Mouse (Mus musculus): ENCODE measurements around the gene 4930432M17Rik. TPM values are rescaled to one million over a fixed set of nuclear protein-coding genes. Genes with fewer than 3 reads are reported as not detected.

The 4930432M17Rik gene
- polyA plus RNA-seq, 1 experiment = not detected

DNA sequence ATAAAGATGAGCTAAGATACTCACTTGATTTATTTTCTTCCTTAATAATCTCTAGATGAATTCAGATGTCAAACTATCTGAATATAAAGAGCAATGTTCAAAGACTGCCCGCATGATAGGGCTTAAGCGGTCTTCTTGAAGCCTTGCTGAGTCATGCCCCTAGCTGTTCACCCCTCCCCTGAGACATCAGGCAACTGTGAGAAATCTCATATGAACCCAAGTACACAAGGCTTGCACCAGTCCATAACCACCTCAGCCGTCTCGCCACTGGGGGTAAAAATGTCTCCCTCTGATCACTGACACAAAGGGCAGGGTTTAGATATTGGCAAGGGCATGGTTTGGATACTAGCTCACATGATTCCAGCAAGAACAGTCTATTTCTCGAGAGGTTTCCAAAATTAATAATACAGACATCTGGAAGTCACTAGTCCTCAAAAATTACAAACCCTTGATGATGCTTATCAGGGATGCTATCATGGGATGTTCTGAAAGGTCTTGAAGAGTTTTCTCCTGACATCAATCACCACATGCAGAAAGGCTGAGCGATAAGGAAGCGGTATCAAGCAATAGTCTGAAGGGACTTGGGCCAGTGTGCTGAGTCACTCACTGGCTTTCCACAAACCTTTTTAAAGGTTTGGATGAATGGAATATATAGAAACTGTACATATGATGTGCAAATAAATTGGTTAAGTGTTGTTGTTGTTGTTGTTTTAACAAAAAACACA is 32.8 kb downstream of the 4930432M17Rik start:
- TF ChIP-seq CTCF (conservative IDR thresholded peaks at IDR 0.05; ENCODE audit: insufficient read depth, insufficient read length, low read depth, low read length) (no peak), POLR2A (IDR thresholded peaks at IDR 0.05; ENCODE audit: low read depth, low read length) (no peak)
- Histone ChIP-seq H3K27ac (ENCODE audit: insufficient read depth, low read depth, low read length) (no peak overlapping the region), H3K4me3 (ENCODE audit: insufficient read depth, low read depth, low read length) (no peak overlapping the region), H3K4me1 (ENCODE audit: control insufficient read depth, insufficient read depth, low read length) (no peaks in the 10 kb centered on the region), H3K27me3 (replicated peaks; ENCODE audit: control insufficient read depth, insufficient read depth, low read length) (no peaks in the 10 kb centered on the region), H3K36me3 (ENCODE audit: control insufficient read depth, insufficient read depth, low read length) (no peaks in the 10 kb centered on the region)
- no peak for DNase-seq
- WGBS = 82% methylated on average over 7 of the region's 7 CpGs

- Histone ChIP-seq H3K4me1 (ENCODE audit: control insufficient read depth, insufficient read depth, low read length) (no peaks in the 10 kb centered on the region), H3K36me3 (ENCODE audit: control insufficient read depth, insufficient read depth, low read length) (no peaks in the 10 kb centered on the region), H3K27me3 (replicated peaks; ENCODE audit: control insufficient read depth, insufficient read depth, low read length) (no peaks in the 10 kb centered on the region), H3K4me3 (ENCODE audit: insufficient read depth, low read depth, low read length) (no peak overlapping the region), H3K27ac (ENCODE audit: insufficient read depth, low read depth, low read length) (no peak overlapping the region)
- no peak for TF ChIP-seq POLR2A (IDR thresholded peaks at IDR 0.05; ENCODE audit: low read depth, low read length)
- no peak for TF ChIP-seq CTCF (conservative IDR thresholded peaks at IDR 0.05; ENCODE audit: insufficient read depth, insufficient read length, low read depth, low read length)
- WGBS = 96% methylated on average over 3 of the region's 3 CpGs
- no peak for DNase-seq
These were observed 33.3 kb downstream of the 4930432M17Rik start for GRCm38 (mm10) chr3:121703880-121704243.

- H3K27ac ChIP-seq (ENCODE audit: insufficient read depth, low read depth, low read length) = no peak overlapping the region
- no peak overlapping the region for H3K4me3 ChIP-seq (ENCODE audit: insufficient read depth, low read depth, low read length)
- DNase-seq = no peak
- no peaks in the 10 kb centered on the region for H3K36me3 ChIP-seq (ENCODE audit: control insufficient read depth, insufficient read depth, low read length)
- H3K27me3 ChIP-seq (replicated peaks; ENCODE audit: control insufficient read depth, insufficient read depth, low read length) = no peaks in the 10 kb centered on the region
- H3K4me1 ChIP-seq (ENCODE audit: control insufficient read depth, insufficient read depth, low read length) = no peaks in the 10 kb centered on the region
- 69% methylated on average over 5 of the region's 5 CpGs for WGBS
- TF ChIP-seq POLR2A (IDR thresholded peaks at IDR 0.05; ENCODE audit: low read depth, low read length) = no peak
- no peak for TF ChIP-seq CTCF (conservative IDR thresholded peaks at IDR 0.05; ENCODE audit: insufficient read depth, insufficient read length, low read depth, low read length)
These were observed 35.5 kb downstream of the 4930432M17Rik start for GRCm38 (mm10) chr3:121706087-121706486.

GRCm38 (mm10) chr3:121707106-121707505 is 36.5 kb downstream of the 4930432M17Rik start:
- Histone ChIP-seq H3K36me3 (ENCODE audit: control insufficient read depth, insufficient read depth, low read length) (no peaks in the 10 kb centered on the region), H3K27ac (ENCODE audit: insufficient read depth, low read depth, low read length) (no peak overlapping the region)
- no peak for DNase-seq

DNA sequence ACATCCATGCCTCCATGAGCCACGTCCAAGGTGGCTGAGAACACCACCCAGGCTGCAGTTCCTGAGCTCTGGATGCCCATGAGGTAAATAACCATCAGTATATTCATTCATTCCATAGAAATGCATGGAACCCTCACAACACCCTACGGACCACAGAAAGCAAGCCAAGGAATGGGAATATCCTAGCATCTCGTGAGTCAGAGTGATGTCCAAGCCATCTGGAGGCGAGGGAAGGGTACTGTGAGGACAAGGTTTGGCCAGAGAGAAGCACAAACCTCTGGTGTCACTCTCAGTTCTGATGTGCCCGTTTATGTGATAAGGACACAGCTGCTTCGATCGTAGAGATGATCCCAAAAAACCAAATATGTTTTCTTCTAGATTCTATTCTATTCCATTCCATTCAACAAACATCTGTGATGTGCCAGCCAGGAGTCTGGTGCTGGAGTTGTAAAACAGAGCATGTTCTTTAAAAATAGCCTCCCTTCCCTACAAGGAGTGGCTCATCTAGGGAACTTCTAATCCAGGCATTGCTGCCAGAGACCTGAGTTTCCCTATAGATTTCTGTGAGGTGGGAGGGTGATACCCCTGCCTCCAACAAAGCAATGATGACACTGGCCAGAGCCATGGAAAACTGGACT is 40.5 kb downstream of the 4930432M17Rik start:
- H3K4me1 ChIP-seq (ENCODE audit: control insufficient read depth, insufficient read depth, low read length) = peaks cover 16% of the 10 kb centered on the region
- H3K27me3 ChIP-seq (replicated peaks; ENCODE audit: control insufficient read depth, insufficient read depth, low read length) = no peaks in the 10 kb centered on the region
- no peak for DNase-seq
- no peaks in the 10 kb centered on the region for H3K36me3 ChIP-seq (ENCODE audit: control insufficient read depth, insufficient read depth, low read length)
- H3K4me3 ChIP-seq (ENCODE audit: insufficient read depth, low read depth, low read length) = no peak overlapping the region
- TF ChIP-seq CTCF (conservative IDR thresholded peaks at IDR 0.05; ENCODE audit: insufficient read depth, insufficient read length, low read depth, low read length) (no peak), POLR2A (IDR thresholded peaks at IDR 0.05; ENCODE audit: low read depth, low read length) (no peak)
- no peak overlapping the region for H3K27ac ChIP-seq (ENCODE audit: insufficient read depth, low read depth, low read length)
- WGBS = 96% methylated on average over 7 of the region's 7 CpGs

More at GRCm38 (mm10) chr3:121707106-121707505, 36.5 kb downstream of the 4930432M17Rik start:
- TF ChIP-seq POLR2A (IDR thresholded peaks at IDR 0.05; ENCODE audit: low read depth, low read length) (no peak), CTCF (conservative IDR thresholded peaks at IDR 0.05; ENCODE audit: insufficient read depth, insufficient read length, low read depth, low read length) (no peak)
- Histone ChIP-seq H3K4me1 (ENCODE audit: control insufficient read depth, insufficient read depth, low read length) (no peaks in the 10 kb centered on the region), H3K4me3 (ENCODE audit: insufficient read depth, low read depth, low read length) (no peak overlapping the region), H3K27me3 (replicated peaks; ENCODE audit: control insufficient read depth, insufficient read depth, low read length) (no peaks in the 10 kb centered on the region)
- 84% methylated on average over 4 of the region's 4 CpGs for WGBS

DNA sequence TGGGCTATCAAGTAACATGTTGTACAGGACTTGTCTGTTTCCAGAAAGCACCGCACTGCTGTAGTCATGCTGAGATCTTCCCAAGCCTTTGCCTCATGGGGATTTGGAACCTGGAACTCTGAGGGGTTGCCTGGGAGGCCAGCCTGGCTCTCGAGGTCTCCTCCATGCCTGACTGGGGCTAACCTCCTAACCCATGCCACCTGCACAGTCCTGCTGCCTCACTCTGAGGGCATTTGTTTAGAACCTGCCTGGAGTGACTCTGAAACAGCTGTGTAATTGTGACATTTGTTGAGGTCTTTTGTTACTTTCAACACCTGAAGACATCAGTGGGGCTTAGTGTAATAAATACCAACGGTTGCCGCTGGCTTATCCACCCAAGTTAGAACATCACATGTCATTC is 41.7 kb downstream of the 4930432M17Rik start:
- Histone ChIP-seq H3K4me1 (ENCODE audit: control insufficient read depth, insufficient read depth, low read length) (peaks cover 16% of the 10 kb centered on the region), H3K4me3 (ENCODE audit: insufficient read depth, low read depth, low read length) (no peak overlapping the region), H3K36me3 (ENCODE audit: control insufficient read depth, insufficient read depth, low read length) (no peaks in the 10 kb centered on the region), H3K27ac (ENCODE audit: insufficient read depth, low read depth, low read length) (no peak overlapping the region), H3K27me3 (replicated peaks; ENCODE audit: control insufficient read depth, insufficient read depth, low read length) (no peaks in the 10 kb centered on the region)
- WGBS = 81% methylated on average over 4 of the region's 4 CpGs
- no peak for TF ChIP-seq POLR2A (IDR thresholded peaks at IDR 0.05; ENCODE audit: low read depth, low read length)
- no peak for TF ChIP-seq CTCF (conservative IDR thresholded peaks at IDR 0.05; ENCODE audit: insufficient read depth, insufficient read length, low read depth, low read length)
- DNase-seq = no peak

DNA sequence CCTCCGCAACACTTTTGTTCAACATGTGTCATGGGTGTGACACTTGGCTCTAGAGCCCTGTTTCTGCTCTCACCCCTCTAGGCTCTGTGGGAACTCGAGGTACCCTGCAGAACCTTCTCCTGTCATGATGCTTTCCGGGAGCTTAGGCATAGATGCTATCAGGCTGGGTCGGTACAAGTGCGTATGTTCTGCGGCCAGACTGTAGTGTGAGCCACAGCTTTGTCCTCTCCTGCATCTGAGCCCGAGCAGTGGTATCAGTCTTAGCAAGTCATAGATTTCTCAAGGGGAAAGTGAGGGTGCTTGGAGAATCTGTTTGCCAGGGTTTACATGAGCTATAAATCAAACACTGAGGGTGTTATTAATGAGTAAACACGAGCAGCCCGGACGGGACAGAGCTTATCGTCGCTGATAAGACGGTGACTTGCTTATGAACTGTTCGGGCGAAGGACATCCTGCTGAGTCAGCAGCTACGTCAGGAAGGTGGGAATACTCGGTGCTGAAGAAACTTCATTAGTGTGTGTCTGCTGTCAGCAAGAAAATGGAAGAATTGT is 42.7 kb downstream of the 4930432M17Rik start:
- no peak overlapping the region for H3K4me3 ChIP-seq (ENCODE audit: insufficient read depth, low read depth, low read length)
- no peak overlapping the region for H3K27ac ChIP-seq (ENCODE audit: insufficient read depth, low read depth, low read length)
- H3K27me3 ChIP-seq (replicated peaks; ENCODE audit: control insufficient read depth, insufficient read depth, low read length) = no peaks in the 10 kb centered on the region
- H3K36me3 ChIP-seq (ENCODE audit: control insufficient read depth, insufficient read depth, low read length) = no peaks in the 10 kb centered on the region
- peaks cover 16% of the 10 kb centered on the region for H3K4me1 ChIP-seq (ENCODE audit: control insufficient read depth, insufficient read depth, low read length)
- TF ChIP-seq CTCF (conservative IDR thresholded peaks at IDR 0.05; ENCODE audit: insufficient read depth, insufficient read length, low read depth, low read length) = no peak
- no peak for TF ChIP-seq POLR2A (IDR thresholded peaks at IDR 0.05; ENCODE audit: low read depth, low read length)
- DNase-seq = no peak
- WGBS = 36% methylated on average over 17 of the region's 17 CpGs
